Mouse (Mus musculus): ENCODE measurements around the gene Col15a1.

DNA sequence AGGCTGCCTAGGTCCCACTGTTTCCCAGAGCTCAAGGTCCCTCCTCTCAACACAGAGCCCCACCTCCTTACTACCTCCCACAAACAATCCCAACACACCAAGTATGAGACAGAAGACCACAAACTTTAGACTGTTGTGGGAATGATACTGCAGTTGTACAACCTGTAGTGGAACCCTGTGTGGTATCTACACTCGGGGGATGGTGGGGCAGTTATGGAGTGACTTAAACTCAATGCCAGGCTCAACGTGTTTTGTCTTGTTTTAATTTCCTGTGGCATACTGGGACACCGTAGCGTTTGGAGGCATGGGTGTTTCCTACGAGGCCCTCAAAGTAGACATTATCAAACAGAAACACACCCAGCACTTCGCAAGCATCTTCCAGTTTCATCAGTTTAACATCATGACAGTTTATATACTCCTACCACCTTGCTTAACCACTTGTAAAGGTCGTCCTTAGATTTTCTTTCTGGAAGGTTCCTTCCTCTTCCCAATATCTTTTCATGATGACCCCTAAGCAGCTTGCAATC, 86.6 kb downstream of the Col15a1 start:
- no peak for TF ChIP-seq NANOG (IDR thresholded peaks at IDR 0.05; ENCODE audit: borderline replicate concordance, low read length)
- TF ChIP-seq CTCF (conservative IDR thresholded peaks at IDR 0.05; ENCODE audit: low read length), result no peak

Data from E14TG2a.4 (cell line).